Mouse (Mus musculus) ES-Bruce4 (cell line): Measurements from ENCODE around the gene Vamp4.

Experiments
- EP300 ChIP-seq: IDR thresholded peaks from 2 replicates; pipeline ENCODE4 v1.6.1; 2011; ENCODE audit warnings: low read depth, low read length; ENCODE audit not compliant: insufficient read depth
- POLR2A ChIP-seq: IDR thresholded peaks from one replicate; pipeline ENCODE4 v1.8.1; 2011; ENCODE audit warnings: low read length; ENCODE audit not compliant: insufficient read depth

DNA sequence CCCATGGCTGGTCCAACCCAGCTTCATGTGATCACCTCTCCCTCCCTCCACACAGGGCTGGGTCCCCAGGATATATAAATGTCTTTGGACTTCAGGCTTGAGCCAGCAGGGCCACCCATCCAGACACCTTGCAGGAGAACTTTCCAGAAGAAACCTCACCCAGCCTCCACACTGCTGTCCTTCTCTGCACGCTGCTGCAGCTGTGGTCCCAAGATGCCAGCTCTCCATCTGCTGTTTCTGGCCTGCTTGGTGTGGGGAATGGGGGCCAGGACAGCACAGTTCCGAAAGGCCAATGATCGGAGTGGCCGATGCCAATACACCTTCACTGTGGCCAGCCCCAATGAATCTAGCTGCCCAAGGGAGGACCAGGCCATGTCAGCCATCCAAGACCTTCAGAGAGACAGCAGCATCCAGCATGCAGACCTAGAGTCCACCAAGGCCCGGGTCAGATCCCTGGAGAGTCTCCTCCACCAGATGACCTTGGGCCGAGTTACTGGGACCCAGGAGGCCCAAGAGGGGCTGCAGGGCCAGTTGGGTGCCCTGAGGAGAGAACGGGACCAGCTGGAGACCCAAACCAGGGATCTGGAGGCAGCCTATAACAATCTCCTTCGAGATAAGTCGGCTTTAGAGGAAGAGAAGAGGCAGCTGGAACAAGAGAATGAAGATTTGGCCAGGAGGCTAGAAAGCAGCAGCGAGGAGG is 68.9 kb downstream of the Vamp4 start, which contains the start of gene Myoc:
- TF ChIP-seq POLR2A (no peak), EP300 (no peak)
